Mouse (Mus musculus) adrenal gland, postnatal 14 days (tissue): Measurements from ENCODE around the gene Prps1l3. TPM values are rescaled to one million over a fixed set of nuclear protein-coding genes. Genes with fewer than 3 reads are reported as not detected.
"Not testable (repeated sequence)": the region's sequence is repeated elsewhere in the genome, so short reads cannot be mapped to it uniquely, and the experiment has no call there.

Experiments used
- DNase-seq: peaks from one replicate; pipeline ENCODE4 v3.0.0; 2021; ENCODE audit warnings: mixed read lengths
- long read RNA-seq, 2 experiments: library from polyadenylated mRNA; stranded (forward); transcript quantifications; one replicate each; pipeline ENCODE4 v2.0.0; 2021
- total RNA-seq: library from RNA; stranded (reverse); gene quantifications from 2 replicates; pipeline ENCODE4 v1.2.3, GENCODE M21; 2021

Prps1l3 gene
- total RNA-seq = 33.2 and 38.6 TPM in 2 replicates
- long read RNA-seq, experiment 1, transcript Prps1l3-201 (2 exons, 1,720 nt) = major isoform, 37 of 40 reads
- long read RNA-seq, experiment 1, partial matches to known transcripts = 0 of 40 reads
- long read RNA-seq, experiment 1, other reads (novel, unspliced or antisense) = 3 of 40 reads
- long read RNA-seq, experiment 2, transcript Prps1l3-201 (2 exons, 1,720 nt) = major isoform, 17 of 19 reads
- long read RNA-seq, experiment 2, partial matches to known transcripts = 0 of 19 reads
- long read RNA-seq, experiment 2, other reads (novel, unspliced or antisense) = 2 of 19 reads

DNA sequence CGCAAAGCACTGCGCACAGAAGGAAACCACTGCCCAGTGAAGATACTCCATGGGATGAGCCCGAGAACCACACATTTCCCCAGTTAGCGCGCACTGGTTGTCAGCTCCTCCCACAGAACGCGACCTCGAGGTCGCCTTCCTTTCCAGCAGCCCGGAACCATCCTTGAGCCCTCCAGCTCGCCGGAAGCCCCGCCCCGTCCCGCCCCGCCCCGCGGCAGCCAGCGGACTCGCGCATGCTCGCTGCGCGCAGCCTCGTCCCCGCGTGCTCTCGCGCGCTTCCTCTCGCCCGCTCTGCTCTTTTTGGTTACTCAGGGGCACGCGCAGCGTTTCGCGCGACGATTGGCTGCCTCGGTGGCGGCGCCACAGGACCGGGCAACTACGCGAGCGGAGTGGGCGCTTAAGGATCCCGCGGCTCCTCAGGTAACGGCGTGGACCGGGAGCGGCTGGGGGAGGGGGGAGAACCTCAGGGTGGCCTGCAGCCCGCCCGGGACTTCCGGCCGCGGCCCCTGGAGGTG is at the start of gene Prps1l3, which contains the start of gene Mipol1:
TSS of gene Prps1l3 (plus strand) at position 221 of the 515 bp plus-strand sequence.
TSS of gene Mipol1 (plus strand) at position 236 of the 515 bp plus-strand sequence.
- DNase-seq = peak; percentile 92

DNA sequence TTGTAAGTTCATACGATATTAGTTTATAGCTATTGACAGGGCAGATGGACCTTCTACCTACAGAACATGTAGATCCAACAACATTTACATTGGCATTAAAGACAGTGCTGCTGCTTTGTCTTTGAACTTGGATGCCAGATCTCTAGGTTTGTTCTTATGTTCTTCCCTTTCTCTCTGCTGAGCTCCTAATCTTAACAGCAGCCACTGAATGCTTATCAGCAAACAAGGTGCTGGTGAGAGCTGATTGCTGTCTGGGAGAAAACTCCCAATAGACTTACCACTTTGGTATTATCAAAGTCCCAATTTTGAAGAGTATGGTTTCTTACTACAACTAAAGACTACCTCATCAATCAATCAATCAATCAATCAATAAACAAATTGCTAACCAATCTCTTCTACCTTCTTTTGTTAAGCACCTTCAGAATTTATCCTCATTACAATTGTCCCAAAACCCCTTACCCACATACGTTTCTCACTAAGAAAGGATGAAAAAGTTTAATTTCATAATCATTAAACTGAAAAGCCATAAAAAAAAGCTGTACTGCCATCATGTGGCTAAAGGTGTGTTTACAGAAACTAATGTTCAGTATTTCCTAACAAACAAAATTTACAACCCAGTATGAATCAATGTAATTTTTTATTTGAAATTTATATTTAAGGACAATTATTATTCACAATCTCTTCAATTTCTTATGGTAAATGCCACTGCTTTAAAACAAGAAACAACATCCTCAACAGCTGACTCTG is 45.6 kb upstream of the Prps1l3 start:
- DNase-seq = no peak

DNA sequence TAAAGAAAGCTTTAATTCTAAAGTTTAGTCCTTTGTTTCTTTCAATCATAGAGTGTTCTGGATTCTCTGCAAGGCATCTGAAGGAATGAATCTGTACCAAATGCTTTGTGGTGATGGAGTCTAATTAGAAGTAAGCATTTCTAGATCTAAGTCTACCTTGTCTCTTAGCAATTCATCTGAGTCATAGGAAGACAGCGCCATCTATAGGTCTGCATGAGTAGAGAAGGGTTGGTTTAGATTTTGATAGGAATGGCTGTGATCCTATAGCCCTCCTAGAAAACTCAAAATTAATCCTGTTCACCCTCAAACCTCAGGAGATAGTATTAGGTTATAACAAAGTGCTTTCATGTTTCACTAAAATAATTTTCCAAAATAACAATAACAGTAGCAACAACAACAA is 44.7 kb upstream of the Prps1l3 start:
- DNase-seq = no peak

DNA sequence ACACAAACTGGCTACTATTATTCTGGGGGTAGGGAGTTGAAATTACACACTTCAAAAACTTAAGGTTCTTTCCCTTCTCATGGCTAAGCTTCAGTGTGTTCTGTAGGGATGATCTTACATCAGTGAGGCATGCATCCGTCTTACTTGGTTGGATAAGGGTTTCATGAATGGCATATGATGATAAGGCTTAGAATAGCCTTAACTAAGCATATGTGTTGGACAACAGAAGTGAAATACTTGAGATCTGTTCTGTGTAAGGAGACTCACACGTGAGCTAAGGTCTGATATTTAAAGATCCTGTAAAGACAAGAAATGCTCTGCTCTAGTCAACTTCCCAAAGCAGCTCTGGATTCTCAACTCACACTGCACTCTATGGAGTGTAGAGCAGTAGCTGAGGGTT is 44.1 kb upstream of the Prps1l3 start:
- no peak for DNase-seq

DNA sequence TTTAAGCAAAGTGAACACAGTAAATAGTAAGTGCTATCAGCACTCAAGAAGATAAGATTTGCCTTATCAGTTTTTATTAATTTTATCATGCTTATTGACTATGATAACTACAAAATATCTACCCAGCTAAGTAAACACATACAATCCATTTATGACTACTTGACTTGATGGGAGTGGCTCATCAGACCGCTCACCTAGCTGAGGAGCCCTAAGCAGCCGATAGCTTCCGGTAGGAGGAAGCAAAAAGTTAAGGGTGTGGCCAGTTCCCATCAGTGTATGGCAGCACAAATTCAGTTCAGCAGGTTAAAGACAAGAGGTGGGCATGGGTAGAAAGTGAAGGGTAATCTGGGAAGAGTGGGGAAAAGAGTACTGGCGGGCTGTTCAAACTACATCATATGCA is 43.2 kb upstream of the Prps1l3 start:
- no peak for DNase-seq

DNA sequence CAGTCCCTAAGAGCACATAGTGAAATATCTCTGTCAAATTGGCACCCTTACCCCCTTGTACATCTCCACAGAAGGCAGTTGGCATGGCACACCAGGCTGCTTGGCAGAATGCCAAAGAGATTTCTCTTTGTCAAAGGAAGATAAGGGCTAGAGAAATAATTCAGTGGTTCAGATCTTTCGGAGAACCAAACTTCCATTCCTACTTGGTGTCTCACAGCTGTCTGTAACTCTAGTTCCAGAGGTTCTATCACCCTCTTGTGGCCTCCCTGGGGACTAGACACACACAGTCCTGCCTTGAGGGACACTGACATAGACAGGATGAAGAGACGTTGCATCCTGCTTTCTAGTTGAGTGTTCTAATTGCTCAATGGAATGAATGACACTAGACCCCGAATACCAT is 35.6 kb upstream of the Prps1l3 start:
- peak; percentile 60 for DNase-seq

DNA sequence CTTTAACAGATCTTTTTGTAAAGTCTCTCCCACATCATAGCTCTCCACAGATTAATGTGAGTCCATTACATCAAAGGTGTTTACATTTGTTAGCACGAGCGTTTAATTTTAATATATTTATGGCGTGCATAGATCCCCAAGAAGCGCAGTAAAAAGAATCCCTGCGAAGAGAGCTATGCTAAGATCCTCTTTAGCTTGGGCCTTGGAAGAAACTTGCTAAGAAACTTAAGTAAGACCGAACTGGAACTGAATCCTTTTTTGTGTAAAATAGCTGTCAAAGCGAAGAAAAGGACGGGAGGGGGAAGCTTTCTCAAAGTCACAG is 34.0 kb upstream of the Prps1l3 start:
- DNase-seq = no peak

DNA sequence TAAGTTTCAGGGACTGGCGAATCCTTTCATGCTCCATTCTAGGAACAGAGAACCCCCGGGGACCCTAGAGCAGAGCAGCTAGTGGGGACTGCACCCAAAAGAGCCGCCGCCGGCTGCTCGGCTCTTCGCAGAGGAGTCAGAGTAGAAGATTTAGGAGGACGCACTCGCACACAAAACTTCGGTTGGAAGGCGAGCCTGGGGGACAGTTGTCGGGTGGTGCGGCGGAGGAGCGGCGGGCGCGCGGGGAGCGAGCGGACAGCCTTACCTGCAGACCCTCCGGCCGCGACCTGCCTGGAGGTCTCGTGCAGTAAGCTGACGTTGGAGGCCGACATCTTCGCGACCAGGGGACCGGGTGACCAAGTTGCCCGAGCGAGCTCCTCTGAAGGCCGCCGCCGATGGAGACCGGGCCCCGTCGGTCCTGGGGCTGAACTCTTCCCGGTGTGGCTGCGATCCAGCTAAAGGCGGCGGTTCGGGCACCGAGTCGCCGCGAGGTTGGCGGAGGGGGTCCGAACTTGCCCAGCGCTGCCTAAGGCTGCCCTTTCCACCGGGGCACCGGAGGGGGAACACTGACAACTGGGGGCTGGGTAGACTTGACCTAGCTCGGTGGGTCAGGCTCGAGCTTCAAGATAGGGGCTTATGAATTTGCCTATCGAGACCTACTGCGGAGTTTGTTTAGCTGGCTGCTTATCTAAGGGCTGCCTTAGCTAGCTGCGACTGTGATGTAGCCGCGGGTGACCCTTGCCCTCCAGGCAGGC is 33.4 kb upstream of the Prps1l3 start:
- DNase-seq = peak; percentile 57

DNA sequence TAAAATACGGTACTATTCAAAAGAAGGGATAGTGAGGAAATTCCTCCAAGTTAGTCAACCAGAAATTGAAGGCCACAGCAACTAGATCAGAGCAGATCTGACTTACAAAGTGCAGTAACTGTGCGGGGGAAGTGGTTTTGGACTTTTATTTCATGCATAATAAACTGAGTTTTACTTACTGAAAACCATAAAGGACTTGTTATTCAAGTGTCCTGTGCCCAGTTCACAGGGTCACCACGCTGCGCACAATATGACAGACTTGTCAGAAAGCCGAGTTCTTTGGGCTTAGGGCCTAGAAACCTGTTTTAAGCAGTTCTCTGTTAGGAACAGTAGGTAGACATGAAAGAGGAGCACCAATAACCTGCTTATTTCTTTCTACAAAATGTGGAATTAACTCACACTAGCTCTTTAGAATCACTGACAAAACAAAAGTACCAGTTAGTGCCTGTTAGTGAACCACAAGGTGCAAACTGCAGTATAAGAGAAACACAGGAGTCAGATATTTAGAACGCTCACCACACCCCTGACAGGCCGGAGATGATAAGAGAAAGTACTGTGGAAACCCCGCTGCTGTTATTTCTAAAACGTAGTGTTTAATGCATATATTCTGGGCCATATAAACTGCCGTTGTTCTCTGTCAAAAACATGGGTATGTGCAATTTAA is 32.7 kb upstream of the Prps1l3 start, which contains the start of gene Slc25a21:
TSS of gene Slc25a21 (minus strand) at position 110 of the 664 bp plus-strand sequence.
- DNase-seq = no peak

DNA sequence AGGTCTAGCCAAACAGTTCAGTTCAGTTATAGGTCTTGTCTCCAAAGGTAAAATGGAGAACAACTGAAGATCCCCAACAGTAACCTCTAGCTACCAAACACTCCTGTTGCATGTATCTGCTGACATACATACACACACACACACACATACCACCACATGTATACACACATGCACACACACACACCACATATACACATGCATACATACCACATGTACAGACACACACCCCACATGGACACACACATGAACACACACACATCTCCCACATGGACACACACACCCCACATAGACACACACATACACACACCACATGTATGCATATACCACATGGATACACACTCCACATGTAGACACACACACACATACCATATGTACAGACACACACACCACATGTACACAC is 31.9 kb upstream of the Prps1l3 start:
- no peak for DNase-seq

DNA sequence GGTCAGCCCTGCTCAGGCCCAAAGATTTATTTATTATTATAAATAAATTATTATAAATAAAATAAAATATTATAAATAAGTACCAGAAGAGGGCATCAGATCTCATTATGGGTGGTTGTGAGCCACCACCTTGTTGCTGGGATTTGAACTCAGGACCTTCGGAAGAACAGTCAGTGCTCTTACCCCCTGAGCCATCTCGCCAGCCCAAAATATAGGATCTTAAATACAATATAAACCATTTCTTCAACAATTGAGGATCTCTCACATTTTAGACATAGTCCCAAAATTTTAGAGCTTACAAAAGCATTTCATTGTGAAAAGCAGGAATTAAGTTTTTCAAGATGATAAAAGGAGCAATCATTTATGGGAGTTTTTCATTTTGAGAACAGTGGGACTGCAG is 30.8 kb upstream of the Prps1l3 start:
- no peak for DNase-seq

DNA sequence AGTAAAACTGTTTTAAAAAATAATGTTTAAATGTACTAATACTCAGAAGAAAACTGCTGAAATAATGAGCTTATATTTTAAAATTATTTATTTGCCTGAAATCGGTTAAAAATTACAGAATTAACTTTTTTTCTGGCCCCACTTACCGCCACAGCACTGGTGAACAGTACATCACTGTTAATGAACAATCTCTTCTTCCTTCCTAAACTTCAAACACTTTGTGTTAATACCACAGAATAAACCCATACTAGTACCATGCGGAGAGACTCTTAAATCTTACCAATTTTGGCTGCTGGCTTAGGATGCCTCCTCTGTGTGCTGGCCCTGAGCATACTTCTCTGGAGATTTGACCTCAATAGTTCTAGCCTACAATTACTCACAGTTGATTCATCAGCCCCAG is 28.3 kb upstream of the Prps1l3 start:
- DNase-seq = no peak

DNA sequence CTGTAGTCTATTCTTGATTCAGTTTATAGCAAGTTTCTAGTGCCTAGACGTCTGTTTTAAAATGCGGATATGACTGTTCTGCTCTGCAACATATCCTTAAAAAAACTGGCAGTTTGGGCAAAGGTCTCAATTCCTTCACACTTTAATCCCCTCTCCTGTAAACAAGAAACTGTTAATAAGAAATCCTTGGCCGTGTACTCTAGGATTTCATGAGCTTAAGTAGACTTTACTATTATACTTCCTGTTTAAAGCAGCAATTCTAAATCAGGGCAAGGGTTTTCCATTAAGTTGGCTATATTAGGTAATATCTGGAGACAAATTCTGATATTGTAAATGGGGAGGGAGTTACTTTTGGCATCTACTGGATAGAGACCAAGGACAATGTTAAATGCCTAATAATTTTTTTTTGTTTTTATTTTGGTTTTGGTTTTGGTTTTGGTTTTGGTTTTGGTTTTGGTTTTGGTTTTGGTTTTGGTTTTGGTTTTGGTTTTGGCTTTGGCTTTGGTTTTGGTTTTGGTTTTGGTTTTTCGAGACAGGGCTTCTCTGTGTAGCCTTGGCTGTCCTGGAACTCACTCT is 25.8 kb upstream of the Prps1l3 start:
- no peak for DNase-seq

DNA sequence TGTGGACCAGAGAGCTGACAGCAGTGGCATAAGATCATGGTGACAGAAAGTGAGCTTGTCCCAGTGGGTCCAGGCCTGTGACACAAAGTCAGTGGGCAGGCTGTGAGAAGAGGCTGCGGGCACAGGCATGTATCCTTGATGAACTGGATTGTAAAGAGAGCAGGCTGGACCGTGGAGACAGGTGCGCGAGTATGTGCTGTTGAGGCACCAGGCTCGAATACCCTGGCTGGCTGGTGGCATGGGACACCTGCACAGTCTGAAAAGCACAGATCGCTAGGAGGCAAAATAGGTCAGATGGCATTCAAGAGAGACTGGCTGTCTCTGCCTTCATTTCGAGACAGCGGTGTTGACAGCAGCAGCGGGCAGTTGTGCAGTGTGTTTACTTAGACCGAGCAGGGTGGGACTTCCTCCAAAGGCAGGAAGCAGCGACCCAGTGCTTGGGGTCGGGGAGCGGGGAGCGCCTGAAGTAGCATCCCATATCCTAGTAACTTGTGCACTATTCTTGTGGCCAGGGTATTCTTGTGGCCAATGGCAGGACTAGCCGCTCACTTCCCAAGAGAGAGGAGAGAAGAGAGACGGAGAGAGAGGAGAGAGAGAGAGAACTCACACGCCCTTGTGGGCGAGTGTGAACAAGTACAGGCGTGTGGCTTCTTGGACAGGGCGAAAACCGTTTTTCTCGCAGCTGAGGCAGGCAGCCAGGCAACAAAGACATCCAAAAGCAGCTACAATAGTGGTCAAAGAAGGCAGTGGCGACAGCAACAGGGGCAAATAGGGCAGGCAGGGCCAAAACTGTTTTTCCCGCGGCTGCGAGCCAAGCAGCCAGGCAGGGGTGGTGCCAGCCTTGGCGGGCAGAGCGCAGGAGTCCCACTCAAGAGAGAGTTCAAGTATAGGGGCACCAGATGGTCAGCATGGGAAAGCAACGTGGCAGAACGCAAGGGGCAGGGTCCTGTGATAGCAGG is 18.6 kb upstream of the Prps1l3 start:
- DNase-seq = peak; percentile 51

DNA sequence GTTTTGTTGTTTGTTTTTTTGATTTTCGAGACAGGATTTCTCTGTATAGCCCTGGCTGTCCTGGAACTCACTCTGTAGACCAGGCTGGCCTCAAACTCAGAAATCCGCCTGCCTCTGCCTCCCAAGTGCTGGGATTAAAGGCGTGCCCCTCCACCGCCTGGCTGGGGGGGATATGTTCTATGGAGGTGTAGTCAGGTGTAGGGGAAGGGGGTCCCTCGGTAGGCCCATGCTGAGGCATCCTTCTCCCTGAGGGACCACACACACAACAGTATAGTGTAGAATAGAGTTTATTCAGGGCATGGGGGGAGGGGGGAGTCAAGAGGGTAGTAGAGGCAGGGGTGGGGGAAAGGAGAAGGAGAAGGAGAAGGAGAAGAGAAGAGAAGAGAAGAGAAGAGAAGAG is 17.7 kb upstream of the Prps1l3 start:
- DNase-seq = not testable (repeated sequence)

DNA sequence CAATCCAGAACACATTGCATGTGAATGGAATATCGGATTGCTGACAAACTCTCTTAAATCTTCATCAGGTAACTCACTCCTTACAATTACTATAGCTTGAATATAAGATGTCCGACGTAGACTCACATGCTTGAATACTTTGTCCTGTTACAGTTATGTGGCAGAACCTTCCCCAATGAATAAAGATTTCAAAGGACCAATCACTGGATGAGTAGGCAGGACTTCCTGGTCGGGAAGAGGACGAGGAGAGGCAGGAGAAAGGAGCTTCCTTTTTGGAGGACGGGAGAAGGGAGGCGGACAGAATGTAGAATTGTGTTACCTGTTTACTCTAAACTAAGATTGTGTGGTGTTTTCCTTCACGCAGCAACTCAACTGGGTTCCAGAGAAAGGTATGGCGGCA is 3.8 kb upstream of the Prps1l3 start:
- no peak for DNase-seq

DNA sequence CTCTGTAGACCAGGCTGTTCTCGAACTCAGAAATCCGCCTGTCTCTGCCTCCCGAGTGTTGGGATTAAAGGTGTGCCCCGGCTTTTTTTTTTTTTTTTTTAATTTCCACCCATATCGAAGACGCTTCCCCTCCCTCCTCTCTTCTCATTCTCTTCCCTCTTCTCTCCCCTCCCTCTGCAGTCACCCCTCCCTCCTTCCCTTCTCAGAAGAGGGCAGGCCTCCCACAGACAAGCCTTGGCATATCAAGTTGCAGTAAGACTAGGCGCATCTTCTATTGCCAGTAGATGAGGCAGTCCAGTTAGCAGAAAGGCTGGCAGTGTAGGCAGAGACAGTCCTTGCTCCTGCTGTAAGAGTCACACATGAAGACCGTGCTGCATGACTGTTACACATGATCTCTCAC is 2.4 kb upstream of the Prps1l3 start:
- no peak for DNase-seq

DNA sequence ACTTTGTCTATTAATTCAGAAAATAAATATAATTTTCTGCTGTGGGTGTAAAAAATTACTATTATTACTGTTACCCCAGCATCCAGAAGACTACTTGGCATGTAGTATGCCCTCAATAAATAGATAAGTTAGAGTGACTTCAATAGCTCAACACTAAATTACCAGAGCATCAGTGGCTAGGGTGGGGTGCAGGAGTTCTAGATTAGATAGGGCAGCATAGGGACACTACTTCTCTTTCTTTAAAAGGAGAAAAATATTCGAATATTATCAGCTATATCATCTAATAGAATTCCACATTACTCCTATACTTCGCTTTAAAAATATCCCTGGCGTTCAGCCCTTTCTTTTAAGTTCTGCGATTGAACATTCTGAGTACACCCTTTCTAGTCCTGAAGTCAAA is 509 bp upstream of the Prps1l3 start:
- DNase-seq = no peak

DNA sequence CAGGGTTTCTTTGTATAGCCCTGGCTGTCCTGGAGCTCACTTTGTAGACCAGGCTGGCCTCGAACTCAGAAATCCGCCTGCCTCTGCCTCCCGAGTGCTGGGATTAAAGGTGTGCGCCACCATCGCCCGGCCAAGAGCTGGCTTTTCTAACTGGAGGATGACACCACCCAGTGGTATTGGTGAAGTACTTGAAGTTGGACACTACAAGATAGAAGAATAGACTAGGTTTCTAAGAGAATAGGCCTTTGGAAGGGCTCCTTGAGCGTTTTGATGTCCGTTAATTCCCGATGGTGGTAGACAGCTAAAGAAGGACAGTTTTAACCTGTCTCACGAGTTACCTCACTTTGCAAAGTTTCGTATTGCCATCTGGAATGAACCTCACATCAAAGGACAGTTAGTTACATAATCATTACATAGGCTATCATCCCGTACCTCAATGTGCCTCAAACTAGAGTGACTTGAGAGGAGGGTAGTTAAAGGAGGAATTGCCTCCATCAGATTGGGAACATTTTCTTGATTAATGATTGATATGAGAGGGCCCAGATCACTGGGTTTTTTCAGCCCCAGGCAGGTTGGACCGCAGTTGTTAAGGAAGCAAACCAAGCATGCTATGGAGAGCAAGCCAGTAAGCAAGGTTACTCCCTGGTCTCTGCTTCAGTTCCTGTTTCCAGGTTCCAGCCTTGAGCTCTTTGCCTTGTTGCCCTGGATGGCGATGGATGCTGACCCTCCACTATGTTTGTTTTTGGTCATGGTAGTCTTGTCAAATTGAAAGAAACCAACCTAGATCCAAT is 1.1 kb downstream of the Prps1l3 start:
- peak; percentile 36 for DNase-seq

DNA sequence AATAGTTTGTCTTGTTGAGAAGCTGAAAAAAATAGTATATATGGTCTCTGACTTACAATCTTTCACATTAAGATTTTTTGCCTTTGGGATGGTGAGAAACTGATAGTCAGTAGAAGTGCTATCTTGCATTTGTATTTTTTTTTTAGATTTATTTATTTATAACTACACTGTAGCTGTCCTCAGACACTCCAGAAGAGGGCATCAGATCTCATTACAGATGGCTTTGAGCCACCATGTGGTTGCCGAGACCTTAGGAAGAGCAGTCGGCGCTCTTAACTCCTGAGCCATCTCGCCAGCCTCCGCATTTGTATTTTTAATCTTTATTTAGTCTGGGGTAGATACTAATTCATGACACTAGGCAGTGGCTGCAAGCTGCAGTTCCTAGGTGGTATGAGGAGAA is 3.2 kb downstream of the Prps1l3 start:
- DNase-seq = no peak
